Mouse (Mus musculus) limb, embryonic 10.5 days (tissue): ENCODE results near the gene Rnf208. TPM values are rescaled to one million over a fixed set of nuclear protein-coding genes. Genes with fewer than 3 reads are reported as not detected.
"Not testable (repeated sequence)": the region's sequence is repeated elsewhere in the genome, so short reads cannot be mapped to it uniquely, and the experiment has no call there.

Source experiments
- DNase-seq: peaks from one replicate; pipeline ENCODE4 v3.0.0-alpha.2; 2017; ENCODE audit warnings: low spot score
- H3K27ac ChIP-seq: fragments of 300-500 bp; sonication (generic); 2 replicates; pipeline ENCODE4 v1.5.1; 2016; ENCODE audit warnings: mild to moderate bottlenecking
- H3K27me3 ChIP-seq: fragments of 300-500 bp; sonication (generic); 2 replicates; pipeline ENCODE4 v1.6.1; 2016; ENCODE audit warnings: low read depth, mild to moderate bottlenecking; ENCODE audit not compliant: poor library complexity, severe bottlenecking
- H3K36me3 ChIP-seq: fragments of 300-500 bp; sonication (generic); 2 replicates; pipeline ENCODE4 v1.6.1; 2016; ENCODE audit warnings: mild to moderate bottlenecking, moderate library complexity
- H3K4me1 ChIP-seq: fragments of 300-500 bp; sonication (generic); 2 replicates; pipeline ENCODE4 v1.6.1; 2016
- H3K4me3 ChIP-seq: fragments of 300-500 bp; sonication (generic); 2 replicates; pipeline ENCODE4 v1.5.1; 2016; ENCODE audit warnings: mild to moderate bottlenecking, moderate library complexity
- H3K9me3 ChIP-seq: fragments of 300-500 bp; sonication (generic); replicated peaks from 2 replicates; pipeline ENCODE4 v1.6.1; 2016; ENCODE audit warnings: mild to moderate bottlenecking
- WGBS: fragments of 180-500 bp; shearing (Covaris S2); methylation state at CpG from one replicate; pipeline ENCODE4 v1.1.7; 2016; 5-methylcytosine and 5-hydroxymethylcytosine counted together
- polyA plus RNA-seq: library from polyadenylated mRNA; unstranded; fragments of >200 nt; fragmentation: Nextera tagmentation; extraction: Ambion mirVana; gene quantifications from 2 replicates; pipeline ENCODE4 v1.2.1, GENCODE M21; 2016

Gene Rnf208
- polyA plus RNA-seq, 1 experiment from 2014 or later, result 5.7 TPM

GRCm38 (mm10) chr2:25240723-25241437 lies 1.2 kb upstream of the Rnf208 start:
- peaks cover 56% of the 10 kb centered on the region for H3K27me3 ChIP-seq

GRCm38 (mm10) chr2:25241438-25241775 lies 648 bp upstream of the Rnf208 start:
- Histone ChIP-seq H3K4me3 (peak overlapping the region; percentile 63), H3K36me3 (peaks cover 15% of the 10 kb centered on the region), H3K9me3 (no peaks in the 10 kb centered on the region), H3K27ac (no peak overlapping the region; the same call in 1 of the 2 replicates), H3K4me1 (peaks cover 34% of the 10 kb centered on the region), H3K27me3 (peaks cover 51% of the 10 kb centered on the region)
- 24% methylated on average over 6 of the region's 6 CpGs for WGBS
- DNase-seq, result no peak

More at GRCm38 (mm10) chr2:25240723-25241437, 1.2 kb upstream of the Rnf208 start:
- WGBS, result 2% methylated on average over 29 of the region's 29 CpGs
- peak; percentile 79 for DNase-seq
- Histone ChIP-seq H3K4me1 (peaks cover 34% of the 10 kb centered on the region), H3K4me3 (peak overlapping the region; percentile 63), H3K9me3 (no peaks in the 10 kb centered on the region), H3K27ac (peak overlapping the region; percentile 71), H3K36me3 (peaks cover 10% of the 10 kb centered on the region)

GRCm38 (mm10) chr2:25243342-25243741 lies 1.3 kb downstream of the Rnf208 start:
- WGBS, result 72% methylated on average over 8 of the region's 8 CpGs
- no peak for DNase-seq
- Histone ChIP-seq H3K27me3 (peaks cover 44% of the 10 kb centered on the region), H3K27ac (peak overlapping the region; percentile 47; the same call in 1 of the 2 replicates), H3K4me1 (peaks cover 31% of the 10 kb centered on the region), H3K36me3 (peaks cover 35% of the 10 kb centered on the region), H3K9me3 (no peaks in the 10 kb centered on the region), H3K4me3 (peak overlapping the region; percentile 63)

GRCm38 (mm10) chr2:25244144-25244543 lies 2.1 kb downstream of the Rnf208 start:
- WGBS, result 87% methylated on average over 4 of the region's 4 CpGs
- Histone ChIP-seq H3K27me3 (peaks cover 39% of the 10 kb centered on the region), H3K36me3 (peaks cover 43% of the 10 kb centered on the region), H3K9me3 (no peaks in the 10 kb centered on the region), H3K27ac (no peak overlapping the region), H3K4me3 (no peak overlapping the region), H3K4me1 (peaks cover 31% of the 10 kb centered on the region)
- no peak for DNase-seq

- Histone ChIP-seq H3K9me3 (no peaks in the 10 kb centered on the region), H3K4me1 (peaks cover 18% of the 10 kb centered on the region), H3K27me3 (peaks cover 31% of the 10 kb centered on the region), H3K36me3 (peaks cover 65% of the 10 kb centered on the region), H3K4me3 (no peak within 1 kb of the TSS), H3K27ac (no peak within 1 kb of the TSS)
- WGBS, result 91% methylated on average over 10 of the region's 10 CpGs
- DNase-seq, result no peak
Measured at GRCm38 (mm10) chr2:25246183-25247072, 4.4 kb downstream of the Rnf208 start, which contains the start of gene AL732309.1. AL732309.1 (minus strand) TSS chr2:25246863.

GRCm38 (mm10) chr2:25252331-25252730 lies 10.3 kb downstream of the Rnf208 start:
- no peaks in the 10 kb centered on the region for H3K27me3 ChIP-seq
- H3K36me3 ChIP-seq, result peaks cover 56% of the 10 kb centered on the region
- DNase-seq, result no peak
- no peak overlapping the region for H3K27ac ChIP-seq
- 83% methylated on average over 1 of the region's 1 CpGs for WGBS
- H3K4me3 ChIP-seq, result no peak overlapping the region
- no peaks in the 10 kb centered on the region for H3K9me3 ChIP-seq
- H3K4me1 ChIP-seq, result peaks cover 18% of the 10 kb centered on the region

- no peaks in the 10 kb centered on the region for H3K27me3 ChIP-seq
- H3K36me3 ChIP-seq, result peaks cover 26% of the 10 kb centered on the region
- peak within 1 kb of the TSS; percentile 79 for H3K4me3 ChIP-seq
- H3K27ac ChIP-seq, result peak within 1 kb of the TSS; percentile 92
- no peaks in the 10 kb centered on the region for H3K9me3 ChIP-seq
- H3K4me1 ChIP-seq, result peaks cover 18% of the 10 kb centered on the region
- WGBS, result under 1% methylated on average over 39 of the region's 39 CpGs
- DNase-seq, result peak; percentile 99
Measured at GRCm38 (mm10) chr2:25255284-25255779, 13.3 kb downstream of the Rnf208 start, which contains the start of gene Tmem203. Tmem203 (plus strand) TSS chr2:25255439.

- Histone ChIP-seq H3K36me3 (peaks cover 14% of the 10 kb centered on the region), H3K4me3 (peak overlapping the region; percentile 79), H3K4me1 (peaks cover 18% of the 10 kb centered on the region)
- not testable (repeated sequence) for H3K27ac ChIP-seq, H3K27me3 ChIP-seq, DNase-seq, H3K9me3 ChIP-seq
- 68% methylated on average over 12 of the region's 12 CpGs for WGBS
Measured at GRCm38 (mm10) chr2:25256443-25257109, 14.5 kb downstream of the Rnf208 start.

- H3K27ac ChIP-seq, H3K27me3 ChIP-seq, H3K9me3 ChIP-seq, H3K4me3 ChIP-seq, H3K36me3 ChIP-seq, DNase-seq: not testable (repeated sequence)
- WGBS, result 91% methylated on average over 5 of the region's 5 CpGs
- H3K4me1 ChIP-seq, result peaks cover 23% of the 10 kb centered on the region
Measured at GRCm38 (mm10) chr2:25257250-25257649, 15.2 kb downstream of the Rnf208 start.

- peaks cover 35% of the 10 kb centered on the region for H3K4me1 ChIP-seq
- no peak overlapping the region for H3K27ac ChIP-seq
- WGBS, result 69% methylated on average over 2 of the region's 2 CpGs
- H3K4me3 ChIP-seq, result no peak overlapping the region
- no peak for DNase-seq
- H3K9me3 ChIP-seq, result no peaks in the 10 kb centered on the region
- H3K27me3 ChIP-seq, result peaks cover 9% of the 10 kb centered on the region
- no peaks in the 10 kb centered on the region for H3K36me3 ChIP-seq
Measured at GRCm38 (mm10) chr2:25258887-25259286, 16.8 kb downstream of the Rnf208 start.

- peak overlapping the region; percentile 85 for H3K4me3 ChIP-seq
- H3K27ac ChIP-seq, result peak overlapping the region; percentile 80
- DNase-seq, result no peak
- H3K9me3 ChIP-seq, result no peaks in the 10 kb centered on the region
- peaks cover 41% of the 10 kb centered on the region for H3K4me1 ChIP-seq
- no peaks in the 10 kb centered on the region for H3K36me3 ChIP-seq
- WGBS, result 50% methylated on average over 12 of the region's 12 CpGs
- peaks cover 29% of the 10 kb centered on the region for H3K27me3 ChIP-seq
Measured at GRCm38 (mm10) chr2:25261870-25262269, 19.8 kb downstream of the Rnf208 start.

GRCm38 (mm10) chr2:25262291-25262767 lies 20.3 kb downstream of the Rnf208 start, which contains the start of gene Tprn:
Tprn (plus strand) TSS chr2:25262618.
- peaks cover 41% of the 10 kb centered on the region for H3K4me1 ChIP-seq
- H3K4me3 ChIP-seq, result peak within 1 kb of the TSS; percentile 85
- under 1% methylated on average over 39 of the region's 39 CpGs for WGBS
- H3K27me3 ChIP-seq, result peaks cover 29% of the 10 kb centered on the region
- H3K9me3 ChIP-seq, result no peaks in the 10 kb centered on the region
- H3K36me3 ChIP-seq, result no peaks in the 10 kb centered on the region
- peak; percentile 90 for DNase-seq
- peak within 1 kb of the TSS; percentile 80 for H3K27ac ChIP-seq
